Mouse (Mus musculus): ENCODE results near the gene Shd. TPM values are rescaled to one million over a fixed set of nuclear protein-coding genes. Genes with fewer than 3 reads are reported as not detected.
A peak's percentile ranks its signal among the peaks of the same experiment; 100 is the strongest.

The Shd gene
- polyA plus RNA-seq, 1 experiment from 2014 or later: 181 TPM

DNA sequence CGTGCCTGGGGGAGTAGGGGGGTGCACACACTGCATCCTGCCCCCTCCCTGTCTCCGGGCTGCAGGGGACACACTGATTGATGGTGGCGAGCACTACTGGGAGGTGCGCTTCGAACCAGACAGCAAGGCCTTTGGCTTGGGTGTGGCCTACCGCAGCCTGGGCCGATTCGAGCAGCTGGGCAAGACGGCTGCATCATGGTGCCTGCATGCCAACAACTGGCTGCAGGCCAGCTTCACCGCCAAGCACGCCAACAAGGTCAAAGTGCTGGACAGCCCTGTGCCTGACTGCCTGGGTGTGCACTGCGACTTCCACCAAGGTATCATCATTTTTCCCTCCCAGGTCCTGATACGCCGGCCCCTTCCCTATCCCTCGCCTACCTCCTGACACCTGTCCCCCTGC, 25.7 kb downstream of the Shd start:
- 91% methylated on average over 15 of the region's 15 CpGs for WGBS

DNA sequence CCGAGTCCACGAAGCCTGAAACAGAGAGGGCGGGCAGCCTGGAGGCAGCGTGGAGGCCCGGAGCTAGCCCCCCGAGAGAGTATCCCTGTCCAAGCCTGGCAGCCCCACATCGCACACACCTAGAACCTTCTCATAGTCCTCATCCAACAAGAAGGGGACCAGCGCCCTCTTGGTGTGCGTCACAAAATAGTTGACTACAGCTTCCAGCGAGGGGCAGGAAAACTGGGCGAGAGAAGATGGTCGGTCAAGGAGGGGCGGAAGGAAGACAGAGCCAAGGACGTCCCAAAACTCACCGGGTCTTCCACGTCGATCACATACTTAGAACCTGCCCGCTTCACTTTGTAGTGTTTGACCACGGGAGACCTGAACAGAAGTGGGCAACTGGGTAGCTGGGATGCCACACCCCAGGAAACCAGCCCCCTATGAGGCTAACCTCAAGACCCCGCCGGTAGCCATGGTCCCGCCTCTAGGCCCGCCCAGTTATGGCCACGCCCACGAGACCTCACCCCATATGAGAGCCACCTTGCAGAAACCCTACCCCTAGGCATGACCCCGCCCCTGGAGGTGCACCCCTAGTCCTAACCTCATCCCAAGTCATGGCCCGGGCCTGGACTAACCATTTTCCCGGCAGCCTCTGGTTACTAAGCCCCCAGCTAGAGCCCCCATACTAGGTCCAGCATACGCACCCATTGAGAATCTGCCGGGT, 29.7 kb downstream of the Shd start:
- Histone ChIP-seq H3K27me3 (peaks cover 28% of the 10 kb centered on the region), H3K9ac (replicated peaks) (no peak overlapping the region), H3K27ac (no peak overlapping the region), H3K4me3 (replicated peaks) (no peak overlapping the region), H3K4me2 (replicated peaks) (no peak overlapping the region), H3K36me3 (peaks cover 30% of the 10 kb centered on the region), H3K4me1 (replicated peaks) (0 out of 2 replicates have a peak, but pooled peaks cover 7% of the 10 kb centered on the region), H3K9me3 (no peaks in the 10 kb centered on the region)
- WGBS: 8% methylated on average over 30 of the region's 30 CpGs
- peak; percentile 47 for ATAC-seq

More for the DNA sequence above, 25.7 kb downstream of the Shd start:
- no peak for ATAC-seq
- Histone ChIP-seq H3K9me3 (no peaks in the 10 kb centered on the region), H3K27ac (no peak overlapping the region), H3K36me3 (peaks cover 66% of the 10 kb centered on the region), H3K4me2 (replicated peaks) (no peak overlapping the region), H3K4me1 (replicated peaks) (0 out of 2 replicates have a peak, but pooled peaks cover 7% of the 10 kb centered on the region), H3K27me3 (peaks cover 21% of the 10 kb centered on the region), H3K9ac (replicated peaks) (no peak overlapping the region), H3K4me3 (replicated peaks) (no peak overlapping the region)

- Histone ChIP-seq H3K27me3 (peaks cover 32% of the 10 kb centered on the region), H3K36me3 (0 out of 2 replicates have a peak, but pooled peaks cover under 1% of the 10 kb centered on the region), H3K9me3 (no peaks in the 10 kb centered on the region), H3K27ac (no peak overlapping the region), H3K4me1 (replicated peaks) (peaks cover 13% of the 10 kb centered on the region), H3K4me2 (replicated peaks) (no peak overlapping the region), H3K9ac (replicated peaks) (no peak overlapping the region), H3K4me3 (replicated peaks) (no peak overlapping the region)
- ATAC-seq: no peak
- 86% methylated on average over 3 of the region's 3 CpGs for WGBS
These were observed 32.7 kb downstream of the Shd start for GRCm38 (mm10) chr17:56003000-56003399.

DNA sequence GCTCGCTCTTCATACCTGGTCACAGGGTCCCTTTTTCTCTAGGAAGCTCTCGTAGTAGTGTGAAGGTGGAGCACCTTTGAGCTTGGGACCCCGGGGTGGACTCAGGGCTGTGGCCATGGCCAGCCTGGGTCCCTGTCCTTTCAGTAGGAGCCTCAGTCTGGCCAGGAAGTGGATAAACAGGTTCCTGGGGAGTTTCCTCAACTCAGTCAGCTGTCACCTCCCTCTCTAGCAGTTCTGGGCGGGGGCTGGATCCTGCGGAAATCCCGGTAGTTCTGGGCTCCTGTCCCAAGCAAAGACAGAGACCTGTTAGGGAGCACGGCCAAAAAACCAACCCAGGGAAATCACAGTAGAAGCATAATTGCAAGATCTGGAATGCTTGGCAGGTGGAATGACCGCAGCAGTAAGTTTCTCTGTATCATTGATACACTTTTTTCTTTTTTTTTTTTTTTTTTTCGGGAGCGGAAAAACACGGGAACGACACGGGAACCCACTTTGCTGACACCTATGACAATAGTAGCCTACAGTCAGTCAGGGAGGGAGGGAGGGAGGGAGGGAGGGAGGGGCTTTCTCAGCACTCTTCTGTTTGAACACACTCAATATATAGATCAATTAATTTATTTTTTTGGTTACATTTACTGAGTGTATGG, 35.3 kb downstream of the Shd start, which contains the start of the genes Stap2 and Mpnd:
TSS of gene Stap2 (minus strand) at position 170 of the 647 bp plus-strand sequence.
TSS of gene Mpnd (plus strand) at position 297 of the 647 bp plus-strand sequence.
- no peak for ATAC-seq
- H3K36me3 ChIP-seq: no peaks in the 10 kb centered on the region
- H3K4me1 ChIP-seq (replicated peaks): peaks cover 19% of the 10 kb centered on the region
- H3K9me3 ChIP-seq: no peaks in the 10 kb centered on the region
- 55% methylated on average over 13 of the region's 13 CpGs for WGBS
- no peak within 1 kb of the TSS for H3K27ac ChIP-seq
- H3K9ac ChIP-seq (replicated peaks): no peak within 1 kb of the TSS
- H3K4me3 ChIP-seq (replicated peaks): no peak within 1 kb of the TSS
- peaks cover 15% of the 10 kb centered on the region for H3K27me3 ChIP-seq
- no peak within 1 kb of the TSS for H3K4me2 ChIP-seq (replicated peaks)

DNA sequence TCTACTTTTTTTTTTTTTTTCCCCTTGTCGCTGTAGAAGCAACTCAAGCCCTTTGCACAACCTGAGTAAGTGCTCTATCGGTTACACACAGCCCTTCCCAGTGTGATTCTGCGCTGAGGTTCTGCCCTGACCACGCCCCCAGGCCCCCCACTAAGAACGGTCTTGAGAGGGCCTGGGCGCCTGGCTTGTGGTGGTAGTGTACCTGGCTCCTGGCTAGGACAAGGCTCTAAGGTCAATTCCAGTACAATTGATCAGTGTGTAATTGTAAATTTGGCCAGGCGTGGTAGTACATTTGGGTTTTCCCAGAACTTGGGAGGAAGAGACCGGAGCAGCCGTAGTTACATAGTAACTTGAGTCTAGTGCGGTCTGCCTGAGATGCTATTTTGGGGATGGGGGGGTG, 36.7 kb downstream of the Shd start:
- peaks cover 7% of the 10 kb centered on the region for H3K27me3 ChIP-seq
- no peak for ATAC-seq
- 54% methylated on average over 10 of the region's 10 CpGs for WGBS
- H3K4me1 ChIP-seq (replicated peaks): peaks cover 34% of the 10 kb centered on the region
- no peak overlapping the region for H3K4me2 ChIP-seq (replicated peaks)
- H3K4me3 ChIP-seq (replicated peaks): no peak overlapping the region
- H3K9me3 ChIP-seq: no peaks in the 10 kb centered on the region
- H3K36me3 ChIP-seq: peaks cover 13% of the 10 kb centered on the region
- H3K9ac ChIP-seq (replicated peaks): no peak overlapping the region
- H3K27ac ChIP-seq: peak overlapping the region; percentile 93

GRCm38 (mm10) chr17:56007444-56008355, 37.4 kb downstream of the Shd start:
- Histone ChIP-seq H3K27ac (peak overlapping the region; percentile 93), H3K4me1 (replicated peaks) (peaks cover 39% of the 10 kb centered on the region), H3K9me3 (no peaks in the 10 kb centered on the region), H3K36me3 (peaks cover 20% of the 10 kb centered on the region), H3K4me3 (replicated peaks) (peak overlapping the region; percentile 55), H3K4me2 (replicated peaks) (peak overlapping the region; percentile 80), H3K27me3 (peaks cover 7% of the 10 kb centered on the region; the same call in 1 of the 2 replicates), H3K9ac (replicated peaks) (peak overlapping the region; percentile 48)
- 36% methylated on average over 14 of the region's 14 CpGs for WGBS
- ATAC-seq: peak; percentile 22; the same call in 1 of the 2 replicates

GRCm38 (mm10) chr17:56008356-56009087, 38.3 kb downstream of the Shd start:
- H3K36me3 ChIP-seq: peaks cover 28% of the 10 kb centered on the region
- H3K9ac ChIP-seq (replicated peaks): peak overlapping the region; percentile 76
- under 1% methylated on average over 21 of the region's 21 CpGs for WGBS
- peaks cover 7% of the 10 kb centered on the region; the same call in 1 of the 2 replicates for H3K27me3 ChIP-seq
- peak; percentile 92 for ATAC-seq
- H3K4me2 ChIP-seq (replicated peaks): peak overlapping the region; percentile 80
- H3K4me1 ChIP-seq (replicated peaks): peaks cover 39% of the 10 kb centered on the region
- H3K27ac ChIP-seq: peak overlapping the region; percentile 93
- H3K9me3 ChIP-seq: no peaks in the 10 kb centered on the region
- peak overlapping the region; percentile 55 for H3K4me3 ChIP-seq (replicated peaks)

DNA sequence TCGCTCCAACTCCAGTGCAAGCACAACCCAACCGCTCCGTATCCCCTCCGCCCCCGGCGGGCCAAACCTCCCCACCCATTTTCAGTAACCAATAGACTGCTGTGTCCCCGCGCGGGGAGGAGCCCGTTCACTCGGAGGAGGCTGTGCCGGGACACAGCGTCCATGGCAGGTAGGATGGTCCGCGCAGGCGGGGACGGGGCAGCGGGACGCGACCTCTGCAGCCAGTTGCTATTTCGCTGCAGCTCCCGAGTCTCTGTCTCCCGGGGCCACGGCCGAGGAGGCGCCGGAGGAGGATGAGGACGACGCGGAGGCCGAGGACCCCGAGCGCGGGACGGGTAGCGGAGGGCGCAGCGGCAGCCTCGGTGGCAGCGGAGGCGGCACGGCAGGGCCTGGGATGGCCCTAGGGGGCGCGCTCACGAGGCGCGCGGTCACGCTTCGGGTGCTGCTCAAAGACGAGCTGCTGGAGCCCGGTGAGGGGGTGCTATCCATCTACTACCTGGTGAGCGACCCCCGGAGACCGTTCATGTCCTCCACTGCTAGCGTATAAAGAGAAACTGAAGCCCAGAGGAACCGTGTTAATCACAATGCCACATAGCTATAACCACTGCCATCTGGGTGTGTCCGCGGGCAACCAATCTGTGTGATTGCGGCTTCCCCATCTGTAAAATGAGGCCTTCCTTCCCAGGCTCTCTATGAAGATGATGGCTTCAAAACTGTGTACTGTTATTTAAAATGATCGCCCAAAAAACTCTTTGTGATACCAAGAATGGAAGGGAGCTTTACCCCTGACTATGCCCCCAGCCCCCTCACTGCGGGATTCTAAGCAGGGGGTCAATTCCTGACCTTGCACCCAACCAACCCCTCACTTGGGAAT, 39.1 kb downstream of the Shd start:
- peaks cover 39% of the 10 kb centered on the region for H3K4me1 ChIP-seq (replicated peaks)
- peak overlapping the region; percentile 55 for H3K4me3 ChIP-seq (replicated peaks)
- peak; percentile 91 for ATAC-seq
- peaks cover 35% of the 10 kb centered on the region for H3K36me3 ChIP-seq
- 2% methylated on average over 56 of the region's 62 CpGs for WGBS
- H3K4me2 ChIP-seq (replicated peaks): peak overlapping the region; percentile 80
- H3K27me3 ChIP-seq: peaks cover 7% of the 10 kb centered on the region; the same call in 1 of the 2 replicates
- H3K27ac ChIP-seq: peak overlapping the region; percentile 93
- peak overlapping the region; percentile 76 for H3K9ac ChIP-seq (replicated peaks)
- H3K9me3 ChIP-seq: no peaks in the 10 kb centered on the region

DNA sequence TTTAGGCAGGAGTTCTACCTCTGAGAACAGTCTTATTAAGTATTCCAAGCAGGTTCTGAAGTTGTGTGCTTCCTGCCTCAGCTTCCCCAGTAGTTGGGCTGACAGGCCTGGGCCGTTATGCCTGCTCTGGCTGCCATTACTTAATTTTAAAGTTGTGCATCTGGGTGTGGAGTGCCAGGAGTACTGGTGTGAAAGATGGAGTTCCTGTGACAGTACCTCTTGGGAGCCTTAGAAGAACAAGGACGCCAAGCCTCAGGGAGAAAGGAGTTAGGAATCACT, 39.6 kb downstream of the Shd start:
- H3K9ac ChIP-seq (replicated peaks): peak overlapping the region; percentile 76
- peaks cover 39% of the 10 kb centered on the region for H3K36me3 ChIP-seq
- peak overlapping the region; percentile 55 for H3K4me3 ChIP-seq (replicated peaks)
- H3K27me3 ChIP-seq: peaks cover 5% of the 10 kb centered on the region; the same call in 1 of the 2 replicates
- peaks cover 39% of the 10 kb centered on the region for H3K4me1 ChIP-seq (replicated peaks)
- 51% methylated on average over 2 of the region's 2 CpGs for WGBS
- peak overlapping the region; percentile 93 for H3K27ac ChIP-seq
- no peak for ATAC-seq
- H3K9me3 ChIP-seq: no peaks in the 10 kb centered on the region
- H3K4me2 ChIP-seq (replicated peaks): peak overlapping the region; percentile 80

GRCm38 (mm10) chr17:56010255-56010654, 40.0 kb downstream of the Shd start:
- peak overlapping the region; percentile 80 for H3K4me2 ChIP-seq (replicated peaks)
- WGBS: 70% methylated on average over 14 of the region's 14 CpGs
- 0 out of 2 replicates have a peak, but pooled peaks cover 3% of the 10 kb centered on the region for H3K27me3 ChIP-seq
- no peaks in the 10 kb centered on the region for H3K9me3 ChIP-seq
- H3K4me3 ChIP-seq (replicated peaks): peak overlapping the region; percentile 55
- H3K27ac ChIP-seq: peak overlapping the region; percentile 93; the same call in 1 of the 2 replicates
- ATAC-seq: no peak
- H3K36me3 ChIP-seq: peaks cover 43% of the 10 kb centered on the region
- peaks cover 39% of the 10 kb centered on the region for H3K4me1 ChIP-seq (replicated peaks)
- peak overlapping the region; percentile 76 for H3K9ac ChIP-seq (replicated peaks)
